ENCODE assay signal across 1 mouse cellular context in genomic region chr7:45396337-45396775, GRCm38 (mm10).
TF ChIP-seq lines count a peak whose summit lies in the region.

No protein-coding gene starts in this region.

TF ChIP-seq in MEL, 35 proteins besides CTCF, POLR2A, EP300 and RAD21:
- TF ChIP-seq ZNF384 (IDR thresholded peaks at IDR 0.05; ENCODE audit: low read depth, low read length), result peak; percentile 17; the same call in 1 of the 2 replicates
- TF ChIP-seq HCFC1 (IDR thresholded peaks at IDR 0.05; ENCODE audit: low read depth, low read length), result 0 out of 2 replicates have a peak, but pooled peaks have one; percentile 19
